Comparison of ENCODE assay signal across 20 mouse cellular contexts in the genomic region with DNA sequence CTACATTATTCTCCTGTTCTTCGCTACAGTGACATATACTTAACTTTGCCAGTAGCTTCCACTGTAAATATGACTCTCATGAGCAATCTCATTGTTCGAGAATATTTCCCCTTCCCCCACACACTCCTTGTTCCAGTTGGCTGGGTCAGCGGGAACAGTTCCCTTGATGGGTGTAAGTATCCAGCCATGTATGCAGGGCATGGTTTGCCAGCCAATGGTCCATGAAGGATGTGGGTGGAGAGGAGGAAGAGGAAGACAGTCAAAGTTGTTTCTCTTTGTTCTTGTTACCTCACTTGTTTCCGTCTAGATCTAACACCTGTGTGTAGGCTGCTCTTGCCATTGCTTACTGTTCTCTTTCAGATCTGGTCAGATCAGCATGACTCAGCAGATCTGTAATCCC.
DNase-seq lines count a peak whose midpoint lies in the region; ATAC-seq lines count a peak whose summit lies in the region.
"Had no signal": no experiment of that assay in that cellular context is flagged by ENCODE, and none has a peak within 500 bp of the region (broad histone marks: within the 10 kb centered on the region; RNA-seq: fewer than 3 reads in every experiment).

No protein-coding gene starts in this region.

- no peaks in the 10 kb centered on the region for H3K27me3 ChIP-seq in kidney, embryonic 14.5 days (ENCODE audit: control insufficient read depth, insufficient read depth, low read length)
- H3K27me3 ChIP-seq in kidney, embryonic 16.5 days (ENCODE audit: insufficient read depth, low read length) = no peaks in the 10 kb centered on the region
- H3K27me3 ChIP-seq: heart, embryonic 13.5 days; intestine, embryonic 15.5 days had no signal

- H3K9me3 ChIP-seq in kidney, embryonic 14.5 days (ENCODE audit: control insufficient read depth, low read length) = no peaks in the 10 kb centered on the region
- no peaks in the 10 kb centered on the region for H3K9me3 ChIP-seq in kidney, embryonic 16.5 days (ENCODE audit: low read length)
- H3K9me3 ChIP-seq: embryonic facial prominence, embryonic 10.5 days; forebrain, embryonic 15.5 days; heart, embryonic 13.5 days; intestine, embryonic 15.5 days; limb, embryonic 10.5 days had no signal

- H3K27ac ChIP-seq in kidney, embryonic 14.5 days (ENCODE audit: low read depth, low read length) = no peak overlapping the region
- no peak overlapping the region for H3K27ac ChIP-seq in kidney, embryonic 16.5 days (ENCODE audit: low read length)
- H3K27ac ChIP-seq: embryonic facial prominence, embryonic 10.5 days; forebrain, embryonic 15.5 days; heart, embryonic 13.5 days; intestine, embryonic 15.5 days; limb, embryonic 10.5 days; macrophage had no signal

- H3K9ac ChIP-seq in kidney, embryonic 14.5 days (ENCODE audit: low read depth, low read length) = no peak overlapping the region
- H3K9ac ChIP-seq in kidney, embryonic 16.5 days (replicated peaks; ENCODE audit: low read length) = no peak overlapping the region
- H3K9ac ChIP-seq: forebrain, embryonic 15.5 days; heart, embryonic 13.5 days; intestine, embryonic 15.5 days had no signal

- H3K4me3 ChIP-seq in kidney, embryonic 14.5 days (ENCODE audit: low read length) = no peak overlapping the region
- H3K4me3 ChIP-seq in kidney, embryonic 16.5 days (ENCODE audit: low read length) = no peak overlapping the region
- H3K4me3 ChIP-seq: embryonic facial prominence, embryonic 10.5 days; forebrain, embryonic 15.5 days; heart, embryonic 13.5 days; intestine, embryonic 15.5 days; limb, embryonic 10.5 days had no signal

- ATAC-seq in kidney, embryonic 14.5 days (ENCODE audit: low FRiP score, low TSS enrichment) = peak; percentile 94
- peak; percentile 90 for ATAC-seq in kidney, embryonic 16.5 days (ENCODE audit: low FRiP score, low TSS enrichment)
- ATAC-seq: intestine, embryonic 15.5 days had no signal

- H3K36me3 ChIP-seq in kidney, embryonic 14.5 days (ENCODE audit: control insufficient read depth, insufficient read depth, low read length) = no peaks in the 10 kb centered on the region
- H3K36me3 ChIP-seq in kidney, embryonic 16.5 days (ENCODE audit: insufficient read depth, low read length) = no peaks in the 10 kb centered on the region
- H3K36me3 ChIP-seq: embryonic facial prominence, embryonic 10.5 days; forebrain, embryonic 15.5 days; heart, embryonic 13.5 days; intestine, embryonic 15.5 days; limb, embryonic 10.5 days had no signal

- WGBS in kidney, embryonic 14.5 days = 44% methylated on average over 4 of the region's 4 CpGs
- WGBS in kidney, embryonic 16.5 days = 47% methylated on average over 4 of the region's 4 CpGs

- no peak for DNase-seq in kidney, adult 18-20 months
- DNase-seq in ovary, postnatal 36 days (ENCODE audit: low spot score) = peak; percentile 5
- no peak for DNase-seq in ovary, postnatal 14 days (ENCODE audit: low spot score)
- no peak for DNase-seq in spleen, postnatal 36 days (ENCODE audit: low spot score in 2 of 2)
- no peak for DNase-seq in adipocyte (ENCODE audit: low spot score)
- DNase-seq: adrenal gland, postnatal 10 days; cerebellum, adult 11-12 months; cerebellum, postnatal 25 days; heart, postnatal 36 days; lung, adult 2 months; thymus, postnatal 25 days had no signal

- no peak overlapping the region for H3K4me2 ChIP-seq in kidney, embryonic 14.5 days (replicated peaks; ENCODE audit: low read depth, low read length)
- H3K4me2 ChIP-seq in kidney, embryonic 16.5 days (replicated peaks; ENCODE audit: low read depth, low read length) = no peak overlapping the region
- H3K4me2 ChIP-seq: forebrain, embryonic 15.5 days; heart, embryonic 13.5 days; intestine, embryonic 15.5 days; liver, embryonic 11.5 days had no signal

- 0 out of 2 replicates have a peak, but pooled peaks cover 3% of the 10 kb centered on the region for H3K4me1 ChIP-seq in kidney, embryonic 14.5 days (ENCODE audit: control insufficient read depth, insufficient read depth, low read length)
- 0 out of 2 replicates have a peak, but pooled peaks cover 3% of the 10 kb centered on the region for H3K4me1 ChIP-seq in kidney, embryonic 16.5 days (ENCODE audit: insufficient read depth, low read length)
- H3K4me1 ChIP-seq: heart, embryonic 13.5 days; intestine, embryonic 15.5 days; limb, embryonic 10.5 days had no signal
